Mouse (Mus musculus) granulocyte monocyte progenitor cell, adult 5-6 weeks (primary cell): ENCODE results near the gene Nat8f4. TPM values are rescaled to one million over a fixed set of nuclear protein-coding genes. Genes with fewer than 3 reads are reported as not detected.
"Not testable (repeated sequence)": the region's sequence is repeated elsewhere in the genome, so short reads cannot be mapped to it uniquely, and the experiment has no call there.

Experiments
- ATAC-seq: replicated peaks from 2 replicates; pipeline ENCODE4 v1.8.0; 2016; ENCODE audit warnings: mild to moderate bottlenecking, moderate TSS enrichment, inconsistent platforms; ENCODE audit not compliant: poor library complexity, severe bottlenecking
- total RNA-seq, 2 experiments: library from RNA; stranded (forward) in 1 of 2; stranded (reverse) in 1 of 2; fragments of 200-712, 200-1000 nt in 1 of 2; fragments of >200 nt in 1 of 2; fragmentation: Nextera tagmentation in 1 of 2; gene quantifications; 2 replicates each; pipeline ENCODE4 v1.2.3; 2014 to 2017

Nat8f4 gene
- total RNA-seq (2014; fragmentation: Nextera tagmentation), result 0.58 and 2.0 TPM in 2 replicates
- 0.90 and 1.3 TPM in 2 replicates for total RNA-seq (2017)

DNA sequence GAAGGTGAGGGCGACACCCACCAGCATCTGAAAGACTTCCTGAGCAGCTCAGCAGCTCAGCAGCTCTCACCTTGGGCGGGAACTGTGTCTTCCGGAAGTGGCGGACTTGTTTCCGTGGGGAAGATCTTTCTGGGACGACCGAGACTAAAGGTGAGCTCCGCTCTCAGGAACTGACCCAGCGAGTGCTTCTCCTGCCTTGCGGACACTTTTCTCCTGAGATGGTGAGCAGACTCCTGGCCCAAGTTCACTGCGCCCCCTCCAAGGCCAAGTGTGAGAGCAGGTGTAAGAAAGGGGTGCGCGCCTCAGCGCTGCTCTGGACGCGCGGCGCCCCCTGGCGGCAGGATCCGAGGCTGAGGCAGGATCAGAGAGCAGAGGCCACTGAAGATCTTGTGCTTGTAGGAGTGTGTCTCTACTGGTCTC, at the start of gene Nat8f4:
Nat8f4 (minus strand) TSS at position 243 of the 420 bp plus-strand sequence.
- peak; percentile 83 for ATAC-seq

DNA sequence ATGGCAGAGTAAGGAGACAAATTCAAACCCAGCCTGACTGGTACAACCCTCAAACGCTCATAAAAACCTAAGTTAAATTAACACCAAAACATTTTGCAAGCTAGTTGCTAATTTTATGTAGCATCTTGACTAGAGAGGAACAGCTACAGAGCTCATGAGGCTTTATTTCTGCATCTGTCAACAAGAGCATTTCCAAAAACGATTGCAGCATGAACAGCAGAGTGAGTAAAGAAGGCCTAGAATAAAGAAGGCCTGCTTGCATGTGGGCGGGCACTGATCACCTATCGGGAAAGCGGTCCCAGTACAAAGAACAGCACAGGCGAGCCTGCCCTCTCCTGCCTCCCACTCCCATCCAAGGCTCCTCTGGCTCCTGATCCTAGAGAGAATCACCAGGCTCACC, 43.9 kb upstream of the Nat8f4 start:
- ATAC-seq, result no peak

DNA sequence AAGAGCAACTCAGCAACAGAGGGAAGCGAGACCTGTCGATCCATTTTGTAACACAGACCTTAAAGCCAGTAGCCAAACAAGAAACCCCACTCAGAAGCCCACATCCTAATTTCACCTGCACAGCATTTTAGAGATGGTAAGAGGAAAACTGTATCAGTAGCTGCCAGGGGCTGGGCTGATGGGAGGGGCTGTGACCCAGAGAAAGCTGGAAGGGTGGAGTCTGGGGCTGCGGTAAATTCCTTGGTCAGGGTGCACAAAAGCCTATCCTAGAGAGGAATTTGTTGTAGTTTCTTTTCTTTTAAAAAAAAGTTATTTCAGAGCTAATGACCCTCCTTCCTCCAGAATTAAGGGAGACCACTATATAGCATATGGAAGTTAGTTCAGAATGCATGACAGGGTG, 37.8 kb upstream of the Nat8f4 start:
- ATAC-seq, result no peak

DNA sequence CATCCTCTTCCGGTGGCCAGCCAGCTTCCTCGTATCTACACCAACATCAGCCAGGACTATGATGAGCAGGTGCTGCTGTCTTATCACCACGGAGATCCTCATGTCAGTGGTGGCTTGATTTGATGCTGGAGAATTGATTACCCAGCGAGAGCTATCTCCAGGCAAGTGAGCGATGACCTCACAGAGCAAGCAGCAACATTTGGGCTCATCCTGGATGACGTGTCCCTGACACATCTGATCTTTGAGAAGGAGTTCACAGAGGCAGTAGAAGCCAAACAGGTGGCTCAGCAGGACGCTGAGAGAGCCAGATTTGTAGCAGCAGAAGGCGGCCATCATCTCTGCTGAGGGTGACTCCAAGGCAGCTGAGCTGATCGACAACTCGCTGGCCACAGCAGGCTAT, 34.0 kb upstream of the Nat8f4 start:
- ATAC-seq, result no peak

DNA sequence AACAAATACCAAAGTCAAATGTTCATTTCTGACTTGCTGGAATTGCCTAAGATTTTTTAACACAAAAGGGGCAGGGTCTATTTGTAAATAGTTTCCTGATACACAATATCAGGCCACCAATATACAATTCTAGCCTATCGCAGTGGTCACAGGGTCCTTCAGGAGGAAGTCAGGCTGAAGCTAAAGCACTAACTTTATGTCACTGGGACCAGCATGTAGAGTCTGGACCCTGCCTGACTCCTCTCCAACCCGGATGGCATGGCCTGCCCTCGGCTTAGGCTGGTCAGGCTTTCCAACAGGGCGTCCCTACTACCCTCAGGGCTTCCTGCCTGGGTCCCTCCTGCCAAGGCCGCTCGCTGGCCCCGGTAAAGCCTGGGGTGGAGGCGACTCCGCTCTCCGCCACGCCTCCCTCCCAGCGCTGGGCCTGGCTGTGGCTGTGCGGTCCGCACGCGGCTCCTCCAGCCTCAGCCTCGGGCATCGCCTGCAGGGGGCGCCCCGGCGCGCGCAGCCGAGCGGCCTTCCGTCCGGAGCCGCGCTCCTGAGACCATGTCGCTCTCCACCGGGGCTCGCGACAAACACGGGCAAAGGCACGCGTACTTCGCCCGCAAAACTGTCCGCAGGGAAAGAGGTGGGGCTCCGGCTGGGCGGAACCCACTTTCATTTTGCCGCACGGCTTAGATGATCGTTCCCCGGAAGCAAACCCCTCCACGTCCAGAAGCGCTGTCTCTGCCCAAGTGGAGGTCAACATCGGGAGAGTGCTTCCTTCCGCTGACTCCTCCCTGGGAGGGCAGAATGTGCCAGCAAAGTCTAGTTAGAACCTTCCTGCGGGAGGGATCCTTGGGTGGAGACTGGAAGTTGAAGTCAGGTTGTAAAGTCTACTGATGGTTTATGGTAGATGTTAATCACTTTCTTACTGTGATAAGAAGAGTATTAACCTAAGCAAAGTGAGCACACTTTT, 32.1 kb upstream of the Nat8f4 start:
- ATAC-seq, result peak; percentile 98

DNA sequence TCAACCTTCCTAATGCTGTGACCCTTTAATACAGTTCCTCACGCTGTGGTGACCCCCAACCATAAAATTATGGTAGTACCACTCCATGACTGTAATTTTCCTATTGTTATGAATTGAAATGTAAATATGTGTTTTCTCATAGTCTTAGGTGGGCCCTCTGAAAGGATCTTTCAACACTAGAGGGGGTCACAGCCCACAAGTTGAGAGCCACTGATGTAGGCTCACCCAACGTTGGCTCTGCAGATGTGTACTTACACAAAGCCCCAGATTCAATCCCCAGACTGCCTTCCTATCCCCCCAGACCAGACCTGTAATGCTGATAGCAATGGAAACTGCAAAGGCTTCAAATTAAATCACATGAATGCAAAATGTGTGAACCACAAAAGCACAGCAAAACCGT, 31.0 kb upstream of the Nat8f4 start:
- ATAC-seq, result no peak

DNA sequence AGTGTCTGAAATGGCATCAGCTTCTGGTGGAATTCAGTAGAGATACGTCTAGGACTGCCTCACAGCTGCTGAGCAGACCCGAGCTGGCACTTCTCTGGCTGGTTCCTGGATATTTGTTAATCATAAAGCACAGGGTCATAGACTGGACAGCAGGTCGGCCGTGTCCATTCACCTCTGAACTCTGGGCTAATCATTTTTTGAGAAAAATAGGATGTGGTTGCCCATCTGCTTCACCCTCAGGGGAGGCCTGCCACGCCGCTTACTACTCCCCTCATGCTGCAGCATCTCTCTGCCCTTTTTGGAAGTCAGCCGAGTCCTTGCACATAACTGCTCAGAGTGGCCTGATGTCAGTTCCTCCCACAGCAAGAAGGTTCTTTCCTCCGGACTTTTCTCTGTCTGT, 29.4 kb upstream of the Nat8f4 start:
- ATAC-seq, result no peak

DNA sequence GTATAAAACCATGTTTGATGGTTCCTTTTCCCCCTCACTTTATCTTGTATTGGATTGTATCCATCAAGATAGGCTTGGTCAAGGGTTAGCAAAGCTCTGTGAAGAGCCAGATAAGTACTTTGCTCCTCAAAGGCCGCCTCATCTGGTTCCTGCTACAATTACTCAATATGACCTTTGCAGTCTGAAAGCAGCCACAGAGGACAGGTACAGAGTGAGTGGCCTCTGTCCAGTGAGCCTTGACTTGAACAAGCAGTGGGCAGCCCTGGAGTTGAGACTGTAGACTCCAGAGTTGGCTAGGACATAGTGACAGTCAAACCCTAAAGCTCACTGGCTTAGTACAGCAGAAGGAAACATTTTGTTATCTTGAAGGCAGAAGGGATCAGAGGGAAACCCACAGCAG, 24.6 kb upstream of the Nat8f4 start:
- no peak for ATAC-seq

DNA sequence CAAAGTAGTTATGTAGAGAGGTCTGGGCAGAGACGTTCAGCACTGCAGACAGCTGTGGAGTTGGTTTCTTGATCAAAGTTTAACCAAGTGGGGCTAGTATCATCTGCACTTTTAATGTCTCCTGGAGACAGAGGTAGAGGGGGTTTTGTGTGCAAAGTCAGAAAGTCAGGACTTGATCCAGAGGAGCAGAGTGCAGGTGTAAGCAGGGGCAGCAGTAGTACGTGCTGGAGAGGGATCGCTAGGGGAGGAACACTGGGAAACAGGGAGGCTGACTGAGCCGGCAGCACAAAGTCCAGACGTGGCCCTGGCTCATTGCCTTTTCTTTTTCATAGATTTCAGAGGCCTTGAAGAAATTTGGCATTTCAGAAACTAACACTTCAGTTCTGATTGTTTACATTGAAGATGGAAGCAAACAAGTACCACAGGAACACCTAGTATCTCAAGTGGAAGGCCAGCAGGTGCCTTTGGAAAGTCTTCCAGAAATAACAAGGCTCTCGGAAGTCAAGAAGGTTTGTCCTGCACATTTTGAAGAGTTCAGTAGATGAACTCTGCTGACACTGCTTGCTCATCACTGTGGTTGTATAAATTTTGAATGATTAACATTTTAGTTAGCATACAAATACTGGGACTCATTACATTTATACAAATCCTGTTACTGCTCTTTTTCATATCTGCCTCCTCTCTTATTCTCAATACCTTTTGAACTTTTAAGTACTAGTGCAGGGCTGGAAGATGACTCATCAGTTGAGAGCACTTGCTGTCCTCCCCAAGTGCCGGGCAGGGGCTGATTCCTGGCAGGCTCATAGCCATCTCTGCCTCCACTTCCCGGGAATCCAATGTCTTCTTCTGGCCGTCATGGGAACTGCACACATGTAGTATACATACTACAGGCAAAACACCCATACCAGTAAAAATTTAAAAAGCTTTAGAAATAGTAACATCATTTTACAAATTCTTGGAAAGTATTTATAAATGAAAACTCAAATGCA, 23.1 kb upstream of the Nat8f4 start:
- no peak for ATAC-seq

DNA sequence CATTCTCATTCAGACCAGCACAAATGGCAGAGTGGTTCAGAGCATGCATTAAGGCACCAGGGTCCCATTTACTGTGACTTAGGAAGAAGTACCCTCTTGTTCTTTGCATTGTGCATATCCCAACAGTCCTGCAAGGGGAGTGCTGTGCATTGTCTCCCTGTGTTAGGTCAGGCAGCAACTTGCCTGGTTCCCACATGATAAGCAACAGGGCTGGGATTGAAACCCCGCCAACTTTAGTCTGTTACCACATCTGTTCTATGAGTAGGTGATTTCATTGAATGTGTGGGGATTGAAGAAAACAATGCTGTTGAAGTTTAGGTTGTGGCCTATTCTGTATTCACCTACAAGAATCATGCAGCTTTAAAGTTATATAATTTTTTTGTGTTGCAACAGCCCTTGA, 22.0 kb upstream of the Nat8f4 start:
- no peak for ATAC-seq

DNA sequence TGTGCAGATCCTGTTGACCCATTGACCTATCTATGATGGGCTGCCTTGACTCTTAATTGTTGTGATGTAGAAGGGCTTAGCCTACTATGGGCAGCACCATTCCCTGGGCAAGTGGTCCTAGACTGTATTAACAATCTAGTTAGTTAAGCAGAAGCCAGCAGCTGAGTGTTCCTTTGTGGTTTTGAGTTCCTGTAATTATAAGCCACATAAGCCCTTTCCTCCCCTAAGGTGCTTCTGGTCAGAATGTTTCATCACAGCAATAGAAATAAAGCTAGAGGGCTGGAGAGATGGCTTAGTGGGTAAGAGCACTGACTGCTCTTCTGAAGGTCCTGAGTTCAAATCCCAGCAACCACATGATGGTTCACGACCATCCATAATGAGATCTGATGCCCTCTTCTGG, 19.0 kb upstream of the Nat8f4 start:
- ATAC-seq, result peak; percentile 70

DNA sequence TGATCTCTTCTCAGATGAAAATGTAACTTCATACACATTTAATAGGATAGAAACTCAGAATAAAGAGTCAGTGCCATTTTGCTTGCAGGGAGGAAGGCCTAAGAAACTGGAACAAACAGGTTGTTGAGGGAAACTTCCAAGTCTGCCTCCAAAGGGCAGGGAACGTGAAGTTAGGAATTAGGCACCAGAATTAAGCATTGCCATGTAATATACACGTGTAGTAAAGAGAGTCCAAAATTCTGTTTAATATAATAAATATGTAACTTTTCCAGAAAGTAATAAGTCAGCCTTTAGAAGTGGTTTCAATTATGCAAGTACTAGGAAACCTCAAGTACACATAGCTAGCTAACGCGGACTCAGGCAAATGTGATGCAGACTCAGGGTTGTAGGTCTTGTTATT, 14.7 kb upstream of the Nat8f4 start:
- no peak for ATAC-seq

DNA sequence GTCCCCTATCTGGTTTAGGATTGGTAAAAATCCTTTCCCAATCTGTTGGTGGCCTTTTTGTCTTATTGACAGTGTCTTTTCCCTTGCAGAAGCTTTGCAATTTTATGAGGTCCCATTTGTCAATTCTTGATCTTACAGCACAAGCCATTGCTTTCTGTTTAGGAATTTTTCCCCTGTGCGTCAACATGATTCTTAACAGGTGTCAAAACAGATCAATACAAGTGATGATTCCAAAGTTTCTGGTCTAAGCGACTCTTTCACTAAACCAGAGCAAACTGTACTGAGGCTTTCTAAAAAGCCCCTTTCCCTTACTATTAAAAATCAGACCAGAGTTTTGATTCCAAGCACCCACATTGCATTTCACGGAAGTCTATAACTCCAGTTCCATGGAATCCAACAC, 13.7 kb upstream of the Nat8f4 start:
- ATAC-seq, result not testable (repeated sequence)

DNA sequence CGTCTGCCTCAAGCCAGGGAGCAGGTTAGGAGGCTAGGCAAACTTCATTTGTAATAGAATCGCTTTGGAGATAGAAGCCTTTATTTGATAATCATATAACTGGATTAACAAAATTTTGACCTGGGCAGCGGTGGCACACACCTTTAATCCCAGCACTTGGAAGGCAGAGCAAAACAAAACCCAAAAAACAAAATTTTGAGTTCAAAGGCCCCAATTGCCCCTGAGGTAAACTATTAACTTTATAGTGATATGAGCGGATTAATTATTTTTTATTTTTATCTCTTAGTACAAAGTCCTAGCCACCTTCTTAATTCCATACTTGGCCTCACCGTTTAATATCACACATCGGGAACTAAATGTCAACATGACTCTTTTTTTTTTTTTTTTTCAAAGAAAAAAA, 11.9 kb upstream of the Nat8f4 start:
- ATAC-seq, result no peak

DNA sequence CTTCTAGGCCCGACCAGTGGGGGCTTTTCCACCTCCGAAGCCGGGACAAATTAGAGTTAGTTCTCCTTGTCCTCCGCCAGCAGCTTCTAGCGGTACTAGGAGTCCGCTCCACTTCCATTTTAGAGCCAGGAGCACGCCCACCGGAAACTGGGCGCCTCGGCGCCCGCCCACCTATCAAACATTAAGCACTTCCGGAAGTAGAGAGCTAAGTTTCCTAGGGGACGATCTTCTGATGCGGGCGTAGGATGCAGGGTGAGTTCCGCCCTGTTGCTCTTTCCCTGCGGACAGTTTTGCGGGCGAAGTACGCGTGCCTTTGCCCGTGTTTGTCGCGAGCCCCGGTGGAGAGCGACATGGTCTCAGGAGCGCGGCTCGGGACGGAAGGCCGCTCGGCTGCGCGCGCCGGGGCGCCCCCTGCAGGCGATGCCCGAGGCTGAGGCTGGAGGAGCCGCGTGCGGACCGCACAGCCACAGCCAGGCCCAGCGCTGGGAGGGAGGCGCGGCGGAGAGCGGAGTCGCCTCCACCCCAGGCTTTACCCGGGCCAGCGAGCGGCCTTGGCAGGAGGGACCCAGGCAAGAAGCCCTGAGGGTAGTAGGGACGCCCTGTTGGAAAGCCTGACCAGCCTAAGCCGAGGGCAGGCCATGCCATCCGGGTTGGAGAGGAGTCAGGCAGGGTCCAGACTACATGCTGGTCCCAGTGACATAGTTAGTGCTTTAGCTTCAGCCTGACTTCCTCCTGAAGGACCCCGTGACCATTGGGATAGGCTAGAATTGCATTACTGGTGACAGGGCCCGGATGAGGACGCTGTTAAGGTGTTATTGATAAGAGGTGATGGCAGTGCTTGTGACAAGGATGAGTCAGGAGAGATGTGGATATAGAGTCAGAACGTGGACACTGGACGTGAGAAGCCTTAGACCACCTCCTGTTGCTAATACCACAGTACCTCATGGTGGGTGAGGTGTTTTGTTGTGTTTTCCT, 11.1 kb upstream of the Nat8f4 start, which contains the start of gene Nat8f1:
Nat8f1 (minus strand) TSS at position 149 of the 975 bp plus-strand sequence.
- ATAC-seq, result peak; percentile 84

DNA sequence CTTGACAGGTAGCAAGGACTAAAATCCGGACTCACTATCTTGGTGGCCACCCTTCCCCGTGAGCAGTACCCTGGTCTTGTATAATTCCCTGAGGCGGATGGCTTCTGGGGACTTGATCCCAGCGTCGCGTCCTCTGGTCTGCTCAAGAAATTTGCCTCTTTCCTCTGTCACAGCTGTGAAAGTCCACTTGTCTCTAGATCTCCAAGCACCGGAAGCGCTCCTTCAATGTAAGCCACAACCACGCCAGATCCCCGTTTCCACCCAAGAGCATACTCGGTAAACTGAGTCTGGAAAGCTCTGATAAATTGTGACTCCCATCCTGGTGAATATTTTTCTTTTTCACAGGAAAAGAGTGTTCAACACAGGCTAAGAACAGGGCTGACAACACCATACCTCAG, 10.5 kb upstream of the Nat8f4 start:
- no peak for ATAC-seq

DNA sequence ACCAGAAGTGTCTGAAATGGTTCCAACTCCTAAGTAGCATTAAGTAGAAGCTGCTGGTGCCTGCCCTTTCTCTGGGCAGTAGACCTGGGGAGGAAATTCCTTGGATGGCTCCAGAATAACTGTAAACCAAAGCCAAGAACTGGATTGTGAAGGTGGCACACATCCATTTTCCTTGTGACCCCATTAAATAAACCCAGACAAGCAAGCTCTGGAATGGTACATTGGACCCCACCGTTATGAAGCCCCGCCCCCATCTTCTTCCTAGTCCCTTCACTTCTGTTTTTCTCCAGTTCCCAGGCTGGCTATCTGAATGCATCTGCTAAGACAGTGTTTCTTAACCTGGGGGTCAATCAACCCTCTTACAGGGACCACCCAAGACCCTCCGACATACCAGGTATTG, 6.9 kb upstream of the Nat8f4 start, which contains the start of gene Tprkb:
Tprkb (plus strand) TSS at position 279 of the 400 bp plus-strand sequence.
- ATAC-seq, result 0 out of 2 replicates have a peak, but pooled peaks have one; percentile 21

DNA sequence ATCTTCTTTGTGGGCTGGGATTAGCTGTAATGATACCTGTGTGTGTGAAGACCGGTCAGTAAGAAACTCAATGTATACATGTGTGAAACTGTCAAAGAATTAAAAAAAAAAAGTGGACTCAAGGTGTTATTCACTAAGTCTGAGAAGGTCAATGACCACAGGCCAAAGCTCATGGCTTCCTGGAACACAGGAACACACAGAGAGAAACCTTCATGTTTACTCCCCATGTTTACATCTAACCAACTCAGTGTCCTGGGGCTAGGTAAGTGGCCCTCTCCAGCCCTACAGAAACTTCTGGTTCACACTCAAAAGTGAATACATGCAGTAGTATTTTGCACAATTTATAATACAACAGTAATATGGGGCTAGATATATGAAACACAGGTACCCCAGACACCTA, 5.0 kb upstream of the Nat8f4 start:
- ATAC-seq, result no peak

DNA sequence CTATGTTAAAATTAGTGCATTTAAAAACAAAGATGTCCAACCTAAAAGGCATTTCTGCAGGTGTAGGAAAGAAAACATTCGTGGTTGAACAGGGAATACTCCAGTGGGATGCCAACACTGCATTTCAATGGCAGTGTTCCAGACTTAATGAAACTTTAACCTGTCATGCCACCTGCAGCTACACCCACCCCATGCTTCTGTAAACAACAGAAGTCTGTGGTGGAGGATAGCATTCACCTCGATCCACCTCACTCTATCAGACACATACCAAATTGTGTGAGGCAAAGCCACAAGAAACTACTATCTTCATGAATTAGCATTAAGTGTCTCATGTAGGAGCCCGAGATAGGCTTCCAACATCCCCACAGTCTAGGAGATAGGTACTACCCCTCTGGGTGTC, 3.7 kb upstream of the Nat8f4 start:
- ATAC-seq, result no peak
